Mouse (Mus musculus) embryonic facial prominence, embryonic 14.5 days (tissue): ENCODE measurements at regions not wholly inside any gene's neighbourhood (a gene's known extent, or its start where the extent isn't known, plus 50 kb on each side); places are given as distances from the start of the nearest gene placed in this dataset.
"Not testable (repeated sequence)": the region's sequence is repeated elsewhere in the genome, so short reads cannot be mapped to it uniquely, and the experiment has no call there.

Experiments used
- ATAC-seq: fragments of 200-750 bp; cut with Nextera tagmentation; 2 replicates; pipeline ENCODE4 v1.8.0; 2017; ENCODE audit warnings: low read depth, moderate number of reproducible peaks, moderate TSS enrichment
- DNase-seq: peaks from one replicate; pipeline ENCODE4 v3.0.0-alpha.2; 2015; ENCODE audit warnings: low spot score
- H3K27ac ChIP-seq: fragments of 300-500 bp; sonication (generic); replicated peaks from 2 replicates; pipeline ENCODE4 v1.5.1; 2014; ENCODE audit warnings: low read depth, mild to moderate bottlenecking, low read length, moderate library complexity
- H3K27me3 ChIP-seq: fragments of 300-500 bp; sonication (generic); replicated peaks from 2 replicates; pipeline ENCODE4 v1.6.1; 2014; ENCODE audit warnings: low read length; ENCODE audit not compliant: control insufficient read depth, insufficient read depth
- H3K36me3 ChIP-seq: fragments of 300-500 bp; sonication (generic); 2 replicates; pipeline ENCODE4 v1.6.1; 2014; ENCODE audit warnings: low read length, mixed read lengths; ENCODE audit not compliant: control insufficient read depth, insufficient read depth
- H3K4me1 ChIP-seq: fragments of 300-500 bp; sonication (generic); 2 replicates; pipeline ENCODE4 v1.6.1; 2014; ENCODE audit warnings: antibody characterized with exemption, low read length; ENCODE audit not compliant: control insufficient read depth, insufficient read depth
- H3K4me2 ChIP-seq: fragments of 300-500 bp; sonication (generic); 2 replicates; pipeline ENCODE4 v1.6.1; 2014; ENCODE audit warnings: low read depth, mild to moderate bottlenecking, low read length, moderate library complexity, mixed read lengths
- H3K4me3 ChIP-seq: fragments of 300-500 bp; sonication (generic); 2 replicates; pipeline ENCODE4 v1.5.1; 2014; ENCODE audit warnings: low read depth, mild to moderate bottlenecking, low read length
- H3K9ac ChIP-seq: fragments of 300-500 bp; sonication (generic); 2 replicates; pipeline ENCODE4 v1.6.1; 2014; ENCODE audit warnings: low read depth, mild to moderate bottlenecking, low read length, moderate library complexity, mixed read lengths
- H3K9me3 ChIP-seq: fragments of 300-500 bp; sonication (generic); 2 replicates; pipeline ENCODE4 v1.6.1; 2016; ENCODE audit warnings: low read length; ENCODE audit not compliant: control insufficient read depth
- WGBS: fragments of 180-500 bp; shearing (Covaris S2); extraction: QIAGEN DNeasy Blood & Tissue Kit; methylation state at CpG from one replicate; pipeline ENCODE4 v1.1.7; 2014; 5-methylcytosine and 5-hydroxymethylcytosine counted together

DNA sequence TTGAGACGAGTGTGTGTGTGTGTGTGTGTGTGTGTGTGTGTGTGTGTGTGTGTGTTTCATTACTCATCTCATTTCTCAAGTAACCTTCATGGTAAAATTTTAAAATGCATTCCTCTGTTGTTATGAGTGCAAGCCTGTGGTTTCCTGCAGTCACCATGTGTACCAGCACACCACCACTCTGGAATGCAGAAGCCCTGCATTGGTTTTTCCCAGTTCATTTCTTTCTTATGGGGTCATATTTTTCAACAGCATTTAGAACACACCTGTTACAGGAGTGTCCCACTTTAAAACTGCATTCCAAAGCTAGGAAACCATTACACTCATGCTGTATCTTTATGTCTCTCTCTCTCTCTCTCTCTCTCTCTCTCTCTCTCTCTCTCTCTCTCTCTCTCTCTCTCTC lies 620.2 kb downstream of the Dad1 start:
- H3K27ac ChIP-seq, H3K9me3 ChIP-seq, H3K27me3 ChIP-seq, H3K36me3 ChIP-seq, ATAC-seq, H3K9ac ChIP-seq, H3K4me3 ChIP-seq, DNase-seq, H3K4me2 ChIP-seq, H3K4me1 ChIP-seq: not testable (repeated sequence)
- 42% methylated on average over 1 of the region's 1 CpGs for WGBS

DNA sequence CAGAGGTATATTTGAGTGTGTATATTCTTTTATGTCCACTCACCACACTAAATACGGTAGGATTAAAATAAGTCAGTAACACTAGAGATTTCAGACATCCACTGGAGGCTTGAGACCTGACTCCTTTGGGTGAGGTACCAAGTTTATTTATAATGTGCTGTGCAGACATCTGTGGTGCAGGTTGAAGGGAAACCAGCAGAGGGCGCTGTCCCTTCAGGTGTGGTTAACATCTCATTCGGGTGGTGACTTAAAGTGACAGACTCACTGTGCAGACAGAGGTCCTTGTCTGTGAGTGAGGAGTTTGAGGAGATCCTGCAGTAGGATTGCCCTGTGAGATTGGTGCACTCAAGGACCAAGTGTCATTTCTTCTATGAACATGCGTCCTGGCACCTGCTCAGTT lies 632.5 kb downstream of the Dad1 start:
- H3K4me3 ChIP-seq, H3K9ac ChIP-seq, DNase-seq, H3K27ac ChIP-seq, ATAC-seq, H3K27me3 ChIP-seq, H3K4me1 ChIP-seq, H3K36me3 ChIP-seq, H3K4me2 ChIP-seq, H3K9me3 ChIP-seq: not testable (repeated sequence)
- 52% methylated on average over 4 of the region's 4 CpGs for WGBS

DNA sequence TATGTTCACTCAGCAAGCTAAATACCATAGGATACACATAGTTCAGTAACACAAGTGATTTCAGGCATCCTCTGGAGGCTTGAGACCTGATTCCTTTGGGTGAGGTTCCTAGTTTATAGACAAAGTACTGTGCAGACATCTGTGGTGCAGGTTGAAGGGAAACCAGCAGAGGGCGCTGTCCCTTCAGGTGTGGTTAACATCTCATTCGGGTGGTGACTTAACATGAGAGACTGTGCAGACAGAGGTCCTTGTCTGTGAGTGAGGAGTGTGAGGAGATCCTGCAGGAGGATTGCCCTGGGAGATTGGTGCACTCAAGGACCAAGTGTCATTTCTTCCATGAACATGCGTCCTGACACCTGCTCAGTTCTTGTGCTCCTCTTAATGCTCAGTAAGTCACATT lies 637.8 kb downstream of the Dad1 start:
- H3K36me3 ChIP-seq, H3K9ac ChIP-seq, H3K4me1 ChIP-seq, H3K27me3 ChIP-seq, H3K4me2 ChIP-seq, H3K4me3 ChIP-seq, DNase-seq, H3K9me3 ChIP-seq, H3K27ac ChIP-seq, ATAC-seq: not testable (repeated sequence)
- WGBS = 33% methylated on average over 3 of the region's 3 CpGs

DNA sequence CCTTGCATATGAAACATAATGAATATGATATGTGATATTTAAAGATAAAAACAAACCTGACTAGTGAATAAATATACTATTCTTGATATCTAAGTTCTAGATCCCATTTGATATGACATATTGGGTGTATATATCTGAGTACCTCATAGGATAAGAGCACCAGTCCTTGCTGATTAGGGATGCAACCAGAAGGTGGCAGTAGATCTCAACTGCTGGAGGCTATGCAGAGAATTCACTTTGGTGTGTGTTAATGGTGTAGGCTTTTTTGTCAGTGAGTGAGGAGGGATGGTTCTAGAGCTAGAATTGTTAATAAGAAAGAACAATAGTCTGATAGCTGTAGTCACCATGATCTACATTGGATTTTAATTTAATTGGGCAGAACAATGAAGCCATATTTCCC lies 639.6 kb downstream of the Dad1 start:
- Histone ChIP-seq H3K9ac (no peak overlapping the region), H3K36me3 (no peaks in the 10 kb centered on the region), H3K4me2 (no peak overlapping the region), H3K4me1 (no peaks in the 10 kb centered on the region), H3K27me3 (no peaks in the 10 kb centered on the region), H3K27ac (no peak overlapping the region), H3K9me3 (no peaks in the 10 kb centered on the region), H3K4me3 (no peak overlapping the region)
- no peak for DNase-seq
- no peak for ATAC-seq

DNA sequence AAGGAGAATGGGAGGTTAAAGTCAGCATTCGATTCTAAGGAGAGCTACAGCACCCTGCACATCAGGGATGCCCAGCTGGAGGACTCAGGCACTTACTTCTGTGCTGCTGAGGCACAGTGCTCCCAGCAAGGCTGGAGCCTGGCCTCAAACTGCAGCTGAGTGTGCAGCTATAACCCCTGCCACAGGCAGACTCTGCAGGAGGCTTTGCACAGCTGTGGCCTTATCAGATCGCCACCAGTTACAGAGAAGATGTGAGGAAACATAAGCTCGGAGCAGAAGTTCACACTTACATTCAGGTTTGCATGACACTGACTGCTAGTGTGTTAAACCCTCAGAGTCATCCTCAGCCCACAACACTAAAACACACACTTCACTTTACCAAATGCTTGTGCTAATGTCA lies 654.6 kb downstream of the Dad1 start:
- H3K9ac ChIP-seq, DNase-seq, H3K27me3 ChIP-seq, ATAC-seq, H3K4me3 ChIP-seq, H3K36me3 ChIP-seq, H3K4me1 ChIP-seq, H3K4me2 ChIP-seq, H3K27ac ChIP-seq, H3K9me3 ChIP-seq: not testable (repeated sequence)
- WGBS = 50% methylated on average over 3 of the region's 3 CpGs

- H3K9ac ChIP-seq, DNase-seq, H3K4me1 ChIP-seq, H3K4me3 ChIP-seq, ATAC-seq, H3K9me3 ChIP-seq, H3K27me3 ChIP-seq, H3K4me2 ChIP-seq, H3K27ac ChIP-seq, H3K36me3 ChIP-seq: not testable (repeated sequence)
These were observed 656.6 kb downstream of the Dad1 start for GRCm38 (mm10) chr14:53597287-53597686.

- not testable (repeated sequence) for H3K27me3 ChIP-seq, H3K36me3 ChIP-seq, H3K4me3 ChIP-seq, H3K9ac ChIP-seq, ATAC-seq, H3K9me3 ChIP-seq, H3K4me2 ChIP-seq, H3K27ac ChIP-seq, H3K4me1 ChIP-seq
- peak; percentile 5 for DNase-seq
- 46% methylated on average over 6 of the region's 6 CpGs for WGBS
These were observed 663.3 kb downstream of the Dad1 start for GRCm38 (mm10) chr14:53590601-53591000.

DNA sequence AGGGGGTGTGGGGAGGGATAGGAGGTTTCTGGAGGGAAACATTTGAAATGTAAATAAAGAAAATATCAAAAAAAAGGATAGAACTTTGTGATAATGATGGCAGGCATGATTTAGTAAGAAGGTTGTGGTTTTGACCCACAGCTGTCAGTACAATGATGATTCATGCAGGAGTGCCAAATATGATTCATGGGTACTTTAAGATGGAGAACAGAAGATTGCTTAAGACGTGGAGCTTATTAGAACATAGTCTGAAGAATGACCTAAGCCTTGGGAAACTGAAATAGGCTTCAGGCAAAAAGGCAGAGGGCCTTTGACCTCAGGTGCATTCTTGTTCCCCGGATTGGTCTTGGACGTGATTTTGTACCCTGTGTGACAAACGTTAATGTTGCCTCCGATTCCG lies 671.4 kb downstream of the Dad1 start:
- not testable (repeated sequence) for H3K36me3 ChIP-seq, H3K4me3 ChIP-seq, DNase-seq, ATAC-seq, H3K4me2 ChIP-seq, H3K27me3 ChIP-seq, H3K9me3 ChIP-seq, H3K9ac ChIP-seq, H3K27ac ChIP-seq, H3K4me1 ChIP-seq
- WGBS = 91% methylated on average over 6 of the region's 6 CpGs

DNA sequence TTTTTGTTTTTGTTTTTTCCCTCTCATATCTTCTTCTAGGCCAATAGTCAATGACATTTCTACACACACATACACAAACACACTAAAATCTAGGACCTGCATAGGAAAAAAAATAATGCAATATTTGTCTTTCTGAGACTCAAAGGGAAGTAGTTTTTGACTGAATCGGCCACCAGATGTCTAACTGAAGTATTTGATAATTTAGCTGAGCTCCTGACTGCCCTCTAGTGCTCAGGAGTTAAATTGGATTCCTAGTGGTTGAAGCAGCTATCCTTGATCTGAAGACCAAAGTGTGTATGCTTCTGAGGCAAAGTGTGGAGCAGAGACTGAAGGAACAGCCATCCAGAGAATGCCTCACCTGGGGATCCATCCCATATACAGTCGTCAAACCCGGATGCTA lies 672.2 kb downstream of the Dad1 start:
- H3K27ac ChIP-seq, H3K4me2 ChIP-seq, ATAC-seq, H3K4me1 ChIP-seq, H3K36me3 ChIP-seq, DNase-seq, H3K27me3 ChIP-seq, H3K9ac ChIP-seq, H3K4me3 ChIP-seq, H3K9me3 ChIP-seq: not testable (repeated sequence)
- WGBS = 55% methylated on average over 3 of the region's 3 CpGs
